Mouse (Mus musculus): ENCODE data around the gene Rbm10. TPM values are rescaled to one million over a fixed set of nuclear protein-coding genes. Genes with fewer than 3 reads are reported as not detected.

Rbm10 gene
- polyA plus RNA-seq, 1 experiment from 2014 or later = 72.1 TPM

Other genes starting within 250 kb of the Rbm10 start
- 8.0 and 8.3 TPM in 2 replicates for gene Jade3, start 191.8 kb upstream of the Rbm10 start, polyA plus RNA-seq (2016; fragmentation: Nextera tagmentation; extraction: Ambion mirVana)
- gene Rgn, start 67.7 kb upstream of the Rbm10 start, polyA plus RNA-seq (2016; fragmentation: Nextera tagmentation; extraction: Ambion mirVana) = 0.15 and 0.17 TPM in 2 replicates
- 207 and 224 TPM in 2 replicates for gene Ndufb11, start 116 bp downstream of the Rbm10 start, polyA plus RNA-seq (2016; fragmentation: Nextera tagmentation; extraction: Ambion mirVana)
- 380 and 406 TPM in 2 replicates for gene Uba1, start 40.8 kb downstream of the Rbm10 start, polyA plus RNA-seq (2016; fragmentation: Nextera tagmentation; extraction: Ambion mirVana)
- gene Cdk16, start 70.5 kb downstream of the Rbm10 start, polyA plus RNA-seq (2016; fragmentation: Nextera tagmentation; extraction: Ambion mirVana) = 160 and 180 TPM in 2 replicates
- 81.8 and 90.1 TPM in 2 replicates for gene Usp11, start 86.4 kb downstream of the Rbm10 start, polyA plus RNA-seq (2016; fragmentation: Nextera tagmentation; extraction: Ambion mirVana)
- 172 and 181 TPM in 2 replicates for gene Araf, start 180.3 kb downstream of the Rbm10 start, polyA plus RNA-seq (2016; fragmentation: Nextera tagmentation; extraction: Ambion mirVana)

Data from neural tube, embryonic 12.5 days (tissue).